ENCODE assay signal across 14 mouse cellular contexts in the genomic region with DNA sequence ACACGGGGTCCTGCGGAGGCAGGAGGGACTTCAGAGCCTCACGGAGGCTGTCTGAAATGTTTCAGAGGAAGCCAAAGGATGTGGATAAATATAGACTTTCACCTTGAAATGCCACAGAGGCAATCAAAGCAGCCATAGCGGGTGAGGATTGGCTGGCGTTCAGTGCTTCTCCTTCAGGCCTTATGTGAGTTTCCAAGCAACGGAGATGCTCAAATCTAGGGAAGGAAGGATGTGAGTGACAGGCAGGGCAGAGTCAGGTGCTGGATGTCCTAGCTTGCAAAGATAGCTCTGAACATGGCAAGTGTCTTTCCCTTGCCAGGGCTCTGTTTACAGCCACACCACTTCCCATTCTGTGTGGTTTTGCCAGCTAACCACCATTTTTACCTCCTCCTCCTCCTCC. TPM values are rescaled to one million over a fixed set of nuclear protein-coding genes. Genes with fewer than 3 reads are reported as not detected.
DNase-seq lines count a peak whose midpoint lies in the region; ATAC-seq and TF ChIP-seq lines count a peak whose summit lies in the region.
"Had no signal": no experiment of that assay in that cellular context is flagged by ENCODE, and none has a peak within 500 bp of the region (broad histone marks: within the 10 kb centered on the region; RNA-seq: fewer than 3 reads in every experiment).

No protein-coding gene starts in this region.

- DNase-seq in adrenal gland, postnatal 14 days = peak; percentile 13
- no peak for DNase-seq in adrenal gland, postnatal 36 days
- peak; percentile 21 for DNase-seq in layer of hippocampus, adult 9-11 months
- DNase-seq in layer of hippocampus, postnatal 36 days = no peak
- no peak for DNase-seq in heart, postnatal 4 days
- DNase-seq in thymus, postnatal 36 days = no peak
- DNase-seq: embryo, embryonic 11 days; heart, postnatal 14 days; kidney, postnatal 36 days; lung, postnatal 14 days had no signal

- peaks cover 10% of the 10 kb centered on the region for H3K4me1 ChIP-seq in cortical plate, adult 2 months (ENCODE audit: control insufficient read depth, insufficient read depth, low read length)

- no peak for TF ChIP-seq POLR2A in cortical plate, adult 2 months (IDR thresholded peaks at IDR 0.05; ENCODE audit: extremely low read depth, insufficient read depth, low read length)

- 0 out of 2 replicates have a peak, but pooled peaks have one; percentile 36 for ATAC-seq in megakaryocyte, adult 5-6 weeks (ENCODE audit: poor library complexity, severe bottlenecking)
- ATAC-seq: intestine, postnatal 0 days had no signal

- no peak for TF ChIP-seq CTCF in cortical plate, adult 2 months (IDR thresholded peaks at IDR 0.05; ENCODE audit: extremely low read depth, insufficient read depth, low read length)

- H3K27ac ChIP-seq in cortical plate, adult 2 months (ENCODE audit: insufficient read depth, low read length) = peak overlapping the region; percentile 94

- no peak overlapping the region for H3K4me3 ChIP-seq in cortical plate, adult 2 months (ENCODE audit: insufficient read depth, low read length)

RNA-seq across cellular contexts. Expression of a gene that starts 26.2 kb away (rescaled TPM):
- 0.82 and 0.83 TPM in 2 replicates for total RNA-seq in adrenal gland, postnatal 14 days (2021)
- under 1 TPM in 1 of 2 experiments, not detected in 1; 0.26 TPM for total RNA-seq in adrenal gland, postnatal 36 days (2021)
- total RNA-seq in layer of hippocampus, postnatal 36 days (2021) = not detected
- polyA plus RNA-seq in cortical plate, adult 2 months (2012; rRNA removed) = 0.42 and 0.54 TPM in 2 replicates
- 1.7 TPM in 2 replicates for total RNA-seq in megakaryocyte, adult 5-6 weeks (2015)
- 1.1 and 2.1 TPM in 2 replicates for total RNA-seq in megakaryocyte, adult 5-6 weeks (2017)
- 1 to 10 TPM; 1.3 to 1.8 TPM for total RNA-seq in heart, postnatal 4 days (2021)
- total RNA-seq: liver, adult 2 months had no signal
- polyA plus RNA-seq: liver, adult 2 months had no signal

Comparison
In these comparisons a context has a peak if more than half of its experiments do, and no peak if none do; other contexts are left out.
1. DNase-seq: peak in adrenal gland, postnatal 14 days (single experiment) and layer of hippocampus, adult 9-11 months (single experiment); none in adrenal gland, postnatal 36 days (0 of 2), layer of hippocampus, postnatal 36 days (0 of 2), heart, postnatal 4 days (single experiment) and thymus, postnatal 36 days (0 of 2).